Mouse (Mus musculus) forebrain, embryonic 14.5 days (tissue): ENCODE data around the gene Gm13305. TPM values are rescaled to one million over a fixed set of nuclear protein-coding genes. Genes with fewer than 3 reads are reported as not detected.

ENCODE experiments used
- polyA plus RNA-seq: library from polyadenylated mRNA; unstranded; fragments of >200 nt; fragmentation: Nextera tagmentation; extraction: Ambion mirVana; gene quantifications from 2 replicates; pipeline ENCODE4 v1.2.1, GENCODE M21; 2014

The Gm13305 gene
- polyA plus RNA-seq, 1 experiment from 2014 or later, result not detected

Other genes with a start within 250 kb of the Gm13305 start
- 4.6 and 4.9 TPM in 2 replicates for gene Gm20878, start 227.0 kb downstream of the Gm13305 start, polyA plus RNA-seq
- gene Fam205a4, start 202.5 kb downstream of the Gm13305 start, polyA plus RNA-seq, result 0.74 and 0.93 TPM in 2 replicates
- gene Gm21093, start 133.9 kb downstream of the Gm13305 start, polyA plus RNA-seq, result 0.17 and 0.42 TPM in 2 replicates
- gene Gm3893, start 77.4 kb downstream of the Gm13305 start, polyA plus RNA-seq, result not detected in 2 replicates
- 0.42 TPM in 1 of 2 replicates, not detected in the other for gene Gm13304, start 53.8 kb downstream of the Gm13305 start, polyA plus RNA-seq
- gene Gm13306, start 15.2 kb downstream of the Gm13305 start, polyA plus RNA-seq, result 1.6 TPM in 1 of 2 replicates, not detected in the other
- gene Gm10600, start 72.0 kb upstream of the Gm13305 start, polyA plus RNA-seq, result not detected in 2 replicates
- not detected in 2 replicates for gene Ccl21b, start 87.2 kb upstream of the Gm13305 start, polyA plus RNA-seq
- gene Gm21953, start 125.7 kb upstream of the Gm13305 start, polyA plus RNA-seq, result not detected in 2 replicates
- gene Fam205a3, start 149.7 kb upstream of the Gm13305 start, polyA plus RNA-seq, result not detected in 2 replicates